ENCODE assay signal across 22 mouse cellular contexts in genomic region chr5:142949580-142949979, GRCm38 (mm10). TPM values are rescaled to one million over a fixed set of nuclear protein-coding genes. Genes with fewer than 3 reads are reported as not detected.
DNase-seq lines count a peak whose midpoint lies in the region; ATAC-seq and TF ChIP-seq lines count a peak whose summit lies in the region.
"Had no signal": no experiment of that assay in that cellular context is flagged by ENCODE, and none has a peak within 500 bp of the region (broad histone marks: within the 10 kb centered on the region; RNA-seq: fewer than 3 reads in every experiment).

No protein-coding gene starts in this region.

- TF ChIP-seq CTCF in kidney, postnatal 0 days (IDR thresholded peaks at IDR 0.05; ENCODE audit: low read depth), result no peak
- no peak for TF ChIP-seq CTCF in CH12.LX (conservative IDR thresholded peaks at IDR 0.05 in 1 of 2, IDR thresholded peaks at IDR 0.05 in 1 of 2; ENCODE audit: low read depth in 2 of 2, low read length in 2 of 2)

- no peak for TF ChIP-seq RAD21 in CH12.LX (IDR thresholded peaks at IDR 0.05; ENCODE audit: low read depth, low read length)

- no peak overlapping the region for H3K4me3 ChIP-seq in heart, embryonic 16.5 days (ENCODE audit: low read length)
- H3K4me3 ChIP-seq in heart, embryonic 12.5 days, result no peak overlapping the region
- H3K4me3 ChIP-seq in kidney, postnatal 0 days (replicated peaks; ENCODE audit: low read depth, low read length), result no peak overlapping the region
- no peak overlapping the region for H3K4me3 ChIP-seq in kidney, embryonic 16.5 days (ENCODE audit: low read length)
- no peak overlapping the region for H3K4me3 ChIP-seq in CH12.LX (replicated peaks in 1 of 3; ENCODE audit: low read depth in 2 of 3, low read length in 2 of 3, poor library complexity in 1 of 3)
- H3K4me3 ChIP-seq: embryonic facial prominence, embryonic 13.5 days; forebrain, embryonic 12.5 days; heart, embryonic 13.5 days; hindbrain, embryonic 10.5 days; intestine, embryonic 15.5 days had no signal

- WGBS in heart, embryonic 16.5 days, result 32% methylated on average over 6 of the region's 6 CpGs
- WGBS in heart, embryonic 12.5 days, result 24% methylated on average over 6 of the region's 6 CpGs
- 14% methylated on average over 6 of the region's 6 CpGs for WGBS in kidney, postnatal 0 days
- WGBS in kidney, embryonic 16.5 days, result 10% methylated on average over 6 of the region's 6 CpGs

- H3K9me3 ChIP-seq in heart, embryonic 16.5 days (replicated peaks; ENCODE audit: control insufficient read depth, low read length), result no peaks in the 10 kb centered on the region
- H3K9me3 ChIP-seq in heart, embryonic 12.5 days (replicated peaks), result no peaks in the 10 kb centered on the region
- H3K9me3 ChIP-seq in kidney, postnatal 0 days (replicated peaks; ENCODE audit: low read length), result no peaks in the 10 kb centered on the region
- no peaks in the 10 kb centered on the region for H3K9me3 ChIP-seq in kidney, embryonic 16.5 days (ENCODE audit: low read length)
- no peaks in the 10 kb centered on the region for H3K9me3 ChIP-seq in CH12.LX (replicated peaks; ENCODE audit: low read length)
- H3K9me3 ChIP-seq: embryonic facial prominence, embryonic 13.5 days; forebrain, embryonic 12.5 days; heart, embryonic 13.5 days; hindbrain, embryonic 10.5 days; intestine, embryonic 15.5 days had no signal

- TF ChIP-seq EP300 in CH12.LX (IDR thresholded peaks at IDR 0.05; ENCODE audit: low read length), result peak; percentile 53; the same call in 1 of the 2 replicates

- peak; percentile 7 for DNase-seq in embryo, embryonic 10 days (ENCODE audit: low spot score)
- no peak for DNase-seq in embryo, embryonic 9.5 days (ENCODE audit: extremely low spot score)
- DNase-seq in kidney, postnatal 0 days (ENCODE audit: low spot score), result peak; percentile 77
- no peak for DNase-seq in CH12.LX (ENCODE audit: extremely low read depth)
- DNase-seq in T-cell, adult 2 months (ENCODE audit: low spot score), result no peak
- DNase-seq: B cell, adult 2 months; cerebellum, adult 2 months; gastrocnemius, postnatal 10 days; heart, adult 18-20 months; heart, postnatal 14 days had no signal

- no peaks in the 10 kb centered on the region for H3K79me2 ChIP-seq in CH12.LX (replicated peaks; ENCODE audit: control insufficient read depth, extremely low read depth, insufficient read depth, poor library complexity, severe bottlenecking)

- dilution Hi-C loops in CH12.LX (cut with MboI; ENCODE audit: extremely low pct_ligation_motif_present, extremely low pct_unique_long_range_greater_than_20kb, low sequenced_read_pairs), result no loop called here

- H3K36me3 ChIP-seq in heart, embryonic 16.5 days (ENCODE audit: control insufficient read depth, insufficient read depth), result no peaks in the 10 kb centered on the region
- no peaks in the 10 kb centered on the region for H3K36me3 ChIP-seq in heart, embryonic 12.5 days
- H3K36me3 ChIP-seq in kidney, postnatal 0 days (ENCODE audit: insufficient read depth, low read length), result no peaks in the 10 kb centered on the region
- H3K36me3 ChIP-seq in kidney, embryonic 16.5 days (ENCODE audit: insufficient read depth, low read length), result no peaks in the 10 kb centered on the region
- no peaks in the 10 kb centered on the region for H3K36me3 ChIP-seq in CH12.LX (replicated peaks in 1 of 2; ENCODE audit: control insufficient read depth in 1 of 2, insufficient read depth in 1 of 2, low read length in 1 of 2)
- H3K36me3 ChIP-seq: embryonic facial prominence, embryonic 13.5 days; forebrain, embryonic 12.5 days; heart, embryonic 13.5 days; hindbrain, embryonic 10.5 days; intestine, embryonic 15.5 days had no signal

- no peaks in the 10 kb centered on the region for H3K27me3 ChIP-seq in heart, embryonic 16.5 days (ENCODE audit: control insufficient read depth, insufficient read depth, low read length)
- no peaks in the 10 kb centered on the region for H3K27me3 ChIP-seq in heart, embryonic 12.5 days (replicated peaks)
- H3K27me3 ChIP-seq in kidney, postnatal 0 days (ENCODE audit: insufficient read depth, low read length), result no peaks in the 10 kb centered on the region
- H3K27me3 ChIP-seq in kidney, embryonic 16.5 days (ENCODE audit: insufficient read depth, low read length), result no peaks in the 10 kb centered on the region
- H3K27me3 ChIP-seq in CH12.LX (replicated peaks), result no peaks in the 10 kb centered on the region
- H3K27me3 ChIP-seq: embryonic facial prominence, embryonic 13.5 days; forebrain, embryonic 12.5 days; heart, embryonic 13.5 days; intestine, embryonic 15.5 days had no signal

- no peak for ATAC-seq in heart, embryonic 16.5 days (replicated peaks; ENCODE audit: extremely low read depth, insufficient read depth, low FRiP score)
- ATAC-seq in heart, embryonic 12.5 days (ENCODE audit: insufficient number of reproducible peaks, low FRiP score), result no peak
- ATAC-seq in kidney, postnatal 0 days (replicated peaks; ENCODE audit: low FRiP score, low read depth), result no peak
- ATAC-seq in kidney, embryonic 16.5 days (ENCODE audit: low FRiP score, low TSS enrichment), result no peak
- ATAC-seq: activated CD4-positive, CD25-positive, alpha-beta regulatory T cell, adult 4 months; CD4-positive, CD25-positive, alpha-beta regulatory T cell, adult 4 months; intestine, embryonic 15.5 days had no signal

- H3K27ac ChIP-seq in heart, embryonic 16.5 days (ENCODE audit: low read length), result peak overlapping the region; percentile 20; the same call in 1 of the 2 replicates
- H3K27ac ChIP-seq in heart, embryonic 12.5 days (ENCODE audit: poor library complexity, severe bottlenecking), result no peak overlapping the region
- H3K27ac ChIP-seq in kidney, postnatal 0 days, result no peak overlapping the region
- H3K27ac ChIP-seq in kidney, embryonic 16.5 days (ENCODE audit: low read length), result no peak overlapping the region
- H3K27ac ChIP-seq in CH12.LX (ENCODE audit: insufficient read depth, low read depth), result peak overlapping the region; percentile 34
- H3K27ac ChIP-seq: embryonic facial prominence, embryonic 13.5 days; forebrain, embryonic 12.5 days; heart, embryonic 13.5 days; hindbrain, embryonic 10.5 days; hindbrain, embryonic 14.5 days; intestine, embryonic 15.5 days had no signal

- no peak overlapping the region for H3K9ac ChIP-seq in heart, embryonic 16.5 days (ENCODE audit: low read length)
- H3K9ac ChIP-seq in heart, embryonic 12.5 days, result no peak overlapping the region
- no peak overlapping the region for H3K9ac ChIP-seq in kidney, postnatal 0 days (ENCODE audit: low read depth, low read length)
- H3K9ac ChIP-seq in kidney, embryonic 16.5 days (replicated peaks; ENCODE audit: low read length), result no peak overlapping the region
- peak overlapping the region; percentile 9; the same call in 1 of the 2 replicates for H3K9ac ChIP-seq in CH12.LX (ENCODE audit: insufficient read depth, low read depth)
- H3K9ac ChIP-seq: embryonic facial prominence, embryonic 13.5 days; forebrain, embryonic 12.5 days; heart, embryonic 13.5 days; hindbrain, embryonic 14.5 days; intestine, embryonic 15.5 days had no signal

- no peak overlapping the region for H3K4me2 ChIP-seq in heart, embryonic 16.5 days (ENCODE audit: low read depth, low read length)
- H3K4me2 ChIP-seq in heart, embryonic 12.5 days, result no peak overlapping the region
- H3K4me2 ChIP-seq in kidney, postnatal 0 days (ENCODE audit: low read length), result no peak overlapping the region
- no peak overlapping the region for H3K4me2 ChIP-seq in kidney, embryonic 16.5 days (replicated peaks; ENCODE audit: low read depth, low read length)
- peak overlapping the region; percentile 4; the same call in 1 of the 2 replicates for H3K4me2 ChIP-seq in CH12.LX (ENCODE audit: insufficient read depth, low read depth, poor library complexity, severe bottlenecking)
- H3K4me2 ChIP-seq: embryonic facial prominence, embryonic 13.5 days; forebrain, embryonic 12.5 days; heart, embryonic 13.5 days; hindbrain, embryonic 14.5 days; intestine, embryonic 15.5 days had no signal

- H3K4me1 ChIP-seq in heart, embryonic 16.5 days (ENCODE audit: control insufficient read depth, insufficient read depth, low read length), result no peaks in the 10 kb centered on the region
- peaks cover 7% of the 10 kb centered on the region; the same call in 1 of the 2 replicates for H3K4me1 ChIP-seq in heart, embryonic 12.5 days (replicated peaks)
- H3K4me1 ChIP-seq in kidney, postnatal 0 days (replicated peaks; ENCODE audit: insufficient read depth, low read length), result no peaks in the 10 kb centered on the region
- H3K4me1 ChIP-seq in kidney, embryonic 16.5 days (ENCODE audit: insufficient read depth, low read length), result peaks cover 6% of the 10 kb centered on the region; the same call in 1 of the 2 replicates
- peaks cover 37 to 61% of the 10 kb centered on the region in 2 experiments for H3K4me1 ChIP-seq in CH12.LX (ENCODE audit: control insufficient read depth in 1 of 2, insufficient read depth in 2 of 2)
- H3K4me1 ChIP-seq: forebrain, embryonic 12.5 days; heart, embryonic 13.5 days; intestine, embryonic 15.5 days had no signal

- in situ Hi-C loops in CH12.LX (cut with MboI; ENCODE audit: low pct_ligation_motif_present, low pct_unique_long_range_greater_than_20kb, low sequenced_read_pairs), result loop anchor here (25.0 kb wide), 1 partner anchor 338 kb away; the partner anchor contains the start of gene Zfp853

- no peak for TF ChIP-seq POLR2A in CH12.LX (IDR thresholded peaks at IDR 0.05; ENCODE audit: low read depth, low read length)

RNA-seq across cellular contexts. Expression of gene Fscn1, which starts 10.6 kb away (rescaled TPM):
- 115 and 129 TPM in 2 replicates for polyA plus RNA-seq in heart, embryonic 16.5 days (2015; fragmentation: Nextera tagmentation; extraction: Ambion mirVana)
- 201 and 205 TPM in 2 replicates for polyA plus RNA-seq in heart, embryonic 12.5 days (2016; fragmentation: Nextera tagmentation; extraction: Ambion mirVana)
- 175 and 205 TPM in 2 replicates for polyA plus RNA-seq in kidney, postnatal 0 days (2015; fragmentation: Nextera tagmentation; extraction: Ambion mirVana)
- 302 and 349 TPM in 2 replicates for polyA plus RNA-seq in kidney, embryonic 16.5 days (2015; fragmentation: Nextera tagmentation; extraction: Ambion mirVana)
- total RNA-seq in CH12.LX (2012; rRNA removed) (51.7 and 65.3 TPM in 2 replicates), CH12.LX (2014; rRNA removed) (18.2 and 19.7 TPM in 2 replicates)
- 70.4 and 75.7 TPM in 2 replicates for polyA plus RNA-seq in CH12.LX (2012; ENCODE audit: insufficient read length, low read depth)
- total RNA-seq: MEL had no signal

RNA-seq across cellular contexts. Expression of gene Actb, which starts 43.0 kb away (rescaled TPM):
- polyA plus RNA-seq in heart, embryonic 16.5 days (2015; fragmentation: Nextera tagmentation; extraction: Ambion mirVana), result 5,062 and 5,724 TPM in 2 replicates
- polyA plus RNA-seq in heart, embryonic 12.5 days (2016; fragmentation: Nextera tagmentation; extraction: Ambion mirVana), result 6,292 and 6,382 TPM in 2 replicates
- polyA plus RNA-seq in kidney, postnatal 0 days (2015; fragmentation: Nextera tagmentation; extraction: Ambion mirVana), result 14,836 and 15,514 TPM in 2 replicates
- polyA plus RNA-seq in kidney, embryonic 16.5 days (2015; fragmentation: Nextera tagmentation; extraction: Ambion mirVana), result 12,646 and 13,929 TPM in 2 replicates
- total RNA-seq in CH12.LX (2012; rRNA removed) (4,756 and 5,246 TPM in 2 replicates), CH12.LX (2014; rRNA removed) (3,882 and 4,152 TPM in 2 replicates)
- polyA plus RNA-seq in CH12.LX (2012; ENCODE audit: insufficient read length, low read depth), result 3,023 and 5,048 TPM in 2 replicates

RNA-seq across cellular contexts. Expression of gene Fbxl18, which starts 54.4 kb away (rescaled TPM):
- polyA plus RNA-seq in heart, embryonic 16.5 days (2015; fragmentation: Nextera tagmentation; extraction: Ambion mirVana), result 7.5 and 8.3 TPM in 2 replicates
- polyA plus RNA-seq in heart, embryonic 12.5 days (2016; fragmentation: Nextera tagmentation; extraction: Ambion mirVana), result 11.5 and 12.9 TPM in 2 replicates
- 9.6 and 9.9 TPM in 2 replicates for polyA plus RNA-seq in kidney, postnatal 0 days (2015; fragmentation: Nextera tagmentation; extraction: Ambion mirVana)
- 14.0 and 17.2 TPM in 2 replicates for polyA plus RNA-seq in kidney, embryonic 16.5 days (2015; fragmentation: Nextera tagmentation; extraction: Ambion mirVana)
- total RNA-seq in CH12.LX (2012; rRNA removed), result 5.0 and 6.4 TPM in 2 replicates
- 2.3 and 3.7 TPM in 2 replicates for total RNA-seq in CH12.LX (2014; rRNA removed)
- 5.0 and 5.5 TPM in 2 replicates for polyA plus RNA-seq in CH12.LX (2012; ENCODE audit: insufficient read length, low read depth)

Comparison
In these comparisons a context has a peak if more than half of its experiments do, and no peak if none do; other contexts are left out.
1. DNase-seq: peak in embryo, embryonic 10 days (single experiment) and kidney, postnatal 0 days (single experiment); none in embryo, embryonic 9.5 days (single experiment), CH12.LX (single experiment) and T-cell, adult 2 months (single experiment).
2. H3K27ac ChIP-seq: peak in heart, embryonic 16.5 days (single experiment) and CH12.LX (single experiment); none in heart, embryonic 12.5 days (single experiment), kidney, postnatal 0 days (single experiment) and kidney, embryonic 16.5 days (single experiment).